ENCODE assay signal across 13 mouse cellular contexts in the genomic region with DNA sequence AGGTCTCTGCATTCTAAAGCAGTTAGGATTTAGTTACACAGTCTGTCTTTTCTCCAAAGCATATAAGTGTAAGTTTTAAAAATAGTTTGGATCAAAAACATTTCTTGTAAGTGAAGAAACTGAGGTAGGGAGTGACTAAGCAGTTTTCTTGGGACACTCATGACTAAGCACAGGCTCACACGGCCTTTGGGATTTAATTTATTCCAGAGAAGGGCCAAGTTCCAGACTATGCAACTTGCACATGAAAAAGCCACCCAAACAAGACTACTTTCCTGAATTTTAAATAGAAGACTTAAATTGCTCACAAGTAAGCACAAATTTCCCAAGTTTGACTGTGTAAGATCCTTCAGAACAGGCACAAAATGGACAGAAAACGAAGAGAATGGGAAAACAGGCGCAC.
"Had no signal": no experiment of that assay in that cellular context is flagged by ENCODE, and none has a peak within 500 bp of the region (broad histone marks: within the 10 kb centered on the region; RNA-seq: fewer than 3 reads in every experiment).

No protein-coding gene starts in this region.

- H3K4me1 ChIP-seq: liver, embryonic 13.5 days; lung, embryonic 15.5 days had no signal

- H3K9me3 ChIP-seq: limb, embryonic 12.5 days; liver, embryonic 13.5 days; lung, embryonic 15.5 days; midbrain, embryonic 13.5 days; neural tube, embryonic 15.5 days had no signal

- ATAC-seq: liver, postnatal 0 days; midbrain, embryonic 13.5 days had no signal

- H3K27me3 ChIP-seq: limb, embryonic 12.5 days; liver, embryonic 13.5 days; lung, embryonic 15.5 days; midbrain, embryonic 13.5 days; neural tube, embryonic 15.5 days had no signal

- DNase-seq: kidney, adult 9 months; kidney, postnatal 10 days; kidney, postnatal 4 days; liver; liver, embryonic 13.5 days; liver, postnatal 0 days; right cerebral cortex, postnatal 25 days; thymus, postnatal 4 days had no signal

- H3K36me3 ChIP-seq: limb, embryonic 12.5 days; liver, embryonic 13.5 days; lung, embryonic 15.5 days; midbrain, embryonic 13.5 days; neural tube, embryonic 15.5 days had no signal

- H3K27ac ChIP-seq: limb, embryonic 12.5 days; liver, embryonic 13.5 days; lung, embryonic 15.5 days; midbrain, embryonic 13.5 days; neural tube, embryonic 15.5 days had no signal

- H3K4me2 ChIP-seq: limb, embryonic 12.5 days; liver, embryonic 13.5 days; lung, embryonic 15.5 days; midbrain, embryonic 13.5 days; neural tube, embryonic 15.5 days had no signal

- H3K4me3 ChIP-seq: limb, embryonic 12.5 days; liver, embryonic 13.5 days; lung, embryonic 15.5 days; midbrain, embryonic 13.5 days; myocyte; neural tube, embryonic 15.5 days had no signal

- H3K9ac ChIP-seq: limb, embryonic 12.5 days; liver, embryonic 13.5 days; liver, postnatal 0 days; lung, embryonic 15.5 days; midbrain, embryonic 13.5 days; neural tube, embryonic 15.5 days had no signal
